Mouse (Mus musculus): Measurements from ENCODE around the gene St6gal1. TPM values are rescaled to one million over a fixed set of nuclear protein-coding genes. Genes with fewer than 3 reads are reported as not detected.

Gene St6gal1
- polyA plus RNA-seq, 1 experiment from 2014 or later = 15.9 TPM

GRCm38 (mm10) chr16:23233496-23233895 is 9.0 kb downstream of the St6gal1 start:
- Histone ChIP-seq H3K4me1 (peaks cover 64% of the 10 kb centered on the region), H3K27ac (replicated peaks) (0 out of 2 replicates have a peak overlapping the region, but pooled peaks have one; percentile 8), H3K9ac (no peak overlapping the region), H3K4me2 (no peak overlapping the region), H3K4me3 (no peak overlapping the region), H3K9me3 (no peaks in the 10 kb centered on the region), H3K27me3 (replicated peaks) (peaks cover 28% of the 10 kb centered on the region), H3K36me3 (peaks cover 3% of the 10 kb centered on the region; the same call in 1 of the 2 replicates)
- no peak; the same call in 1 of the 2 replicates for ATAC-seq (ENCODE audit: extremely low read depth, insufficient number of reproducible peaks, low FRiP score, low TSS enrichment)
- 66% methylated on average over 10 of the region's 10 CpGs for WGBS

DNA sequence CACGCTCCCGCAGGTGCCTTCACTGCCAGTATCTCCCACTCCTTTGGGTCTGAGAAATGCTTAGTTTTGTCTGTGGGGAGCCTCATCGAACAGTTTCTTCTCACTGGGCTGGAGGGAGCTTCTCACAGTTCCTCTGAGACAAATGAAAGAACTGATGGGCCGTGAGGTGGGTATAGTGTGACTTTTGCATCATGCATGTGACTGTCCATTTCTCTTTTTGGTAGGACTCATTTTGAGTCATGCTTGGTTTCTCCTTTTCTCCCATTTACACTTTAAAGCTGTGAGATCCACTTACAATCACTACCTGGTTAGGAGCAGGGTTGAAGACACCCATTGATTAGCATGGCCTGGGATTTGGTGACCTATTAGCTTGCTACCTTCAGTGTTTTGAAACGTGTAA is 10.0 kb downstream of the St6gal1 start:
- H3K27me3 ChIP-seq (replicated peaks) = peaks cover 24% of the 10 kb centered on the region
- peaks cover 3% of the 10 kb centered on the region; the same call in 1 of the 2 replicates for H3K36me3 ChIP-seq
- no peaks in the 10 kb centered on the region for H3K9me3 ChIP-seq
- H3K4me2 ChIP-seq = no peak overlapping the region
- H3K27ac ChIP-seq (replicated peaks) = no peak overlapping the region
- no peak overlapping the region for H3K4me3 ChIP-seq
- ATAC-seq (ENCODE audit: extremely low read depth, insufficient number of reproducible peaks, low FRiP score, low TSS enrichment) = no peak
- H3K4me1 ChIP-seq = peaks cover 70% of the 10 kb centered on the region
- H3K9ac ChIP-seq = no peak overlapping the region
- 74% methylated on average over 5 of the region's 5 CpGs for WGBS

GRCm38 (mm10) chr16:23235173-23235694 is 10.7 kb downstream of the St6gal1 start:
- Histone ChIP-seq H3K27ac (replicated peaks) (no peak overlapping the region), H3K4me1 (peaks cover 70% of the 10 kb centered on the region), H3K4me2 (no peak overlapping the region)

DNA sequence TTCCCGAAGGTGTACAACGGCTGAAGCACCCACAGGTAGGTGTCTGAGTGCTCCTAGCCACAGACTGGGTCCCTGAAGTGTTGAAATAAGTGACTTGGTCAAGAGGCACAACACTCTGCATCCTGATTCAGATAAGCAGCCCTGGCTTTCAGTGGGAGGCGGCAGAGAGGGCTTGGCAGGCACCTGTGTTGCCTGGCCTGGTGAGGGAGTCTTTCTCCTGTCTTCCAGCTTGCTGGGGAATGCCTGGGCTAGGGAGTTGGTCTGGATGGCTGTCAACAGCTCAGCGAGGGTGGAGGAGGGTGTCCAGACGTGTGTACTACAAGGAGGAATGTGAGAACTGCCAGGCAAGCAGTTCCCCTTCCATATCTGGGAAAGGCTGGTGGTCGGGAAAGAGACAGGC is 15.0 kb downstream of the St6gal1 start:
- H3K4me1 ChIP-seq = peaks cover 48% of the 10 kb centered on the region
- H3K4me3 ChIP-seq = no peak overlapping the region
- 17% methylated on average over 6 of the region's 6 CpGs for WGBS
- H3K9me3 ChIP-seq = no peaks in the 10 kb centered on the region
- H3K9ac ChIP-seq = no peak overlapping the region
- peak overlapping the region; percentile 82 for H3K27ac ChIP-seq (replicated peaks)
- ATAC-seq (ENCODE audit: extremely low read depth, insufficient number of reproducible peaks, low FRiP score, low TSS enrichment) = peak; percentile 72; the same call in 1 of the 2 replicates
- H3K36me3 ChIP-seq = peaks cover 8% of the 10 kb centered on the region
- H3K27me3 ChIP-seq (replicated peaks) = peaks cover 42% of the 10 kb centered on the region
- H3K4me2 ChIP-seq = peak overlapping the region; percentile 29

More at GRCm38 (mm10) chr16:23235173-23235694, 10.7 kb downstream of the St6gal1 start:
- WGBS = 71% methylated on average over 7 of the region's 7 CpGs
- H3K9ac ChIP-seq = no peak overlapping the region
- no peak overlapping the region for H3K4me3 ChIP-seq
- peaks cover 24% of the 10 kb centered on the region for H3K27me3 ChIP-seq (replicated peaks)
- no peaks in the 10 kb centered on the region for H3K9me3 ChIP-seq
- no peak for ATAC-seq (ENCODE audit: extremely low read depth, insufficient number of reproducible peaks, low FRiP score, low TSS enrichment)
- H3K36me3 ChIP-seq = peaks cover 3% of the 10 kb centered on the region; the same call in 1 of the 2 replicates

GRCm38 (mm10) chr16:23240049-23240949 is 15.8 kb downstream of the St6gal1 start:
- H3K4me2 ChIP-seq = peak overlapping the region; percentile 30
- 46% methylated on average over 13 of the region's 13 CpGs for WGBS
- no peaks in the 10 kb centered on the region for H3K9me3 ChIP-seq
- 0 out of 2 replicates have a peak, but pooled peaks have one; percentile 48 for ATAC-seq (ENCODE audit: extremely low read depth, insufficient number of reproducible peaks, low FRiP score, low TSS enrichment)
- H3K36me3 ChIP-seq = peaks cover 8% of the 10 kb centered on the region
- peaks cover 44% of the 10 kb centered on the region for H3K27me3 ChIP-seq (replicated peaks)
- H3K9ac ChIP-seq = peak overlapping the region; percentile 42; the same call in 1 of the 2 replicates
- peak overlapping the region; percentile 82 for H3K27ac ChIP-seq (replicated peaks)
- H3K4me1 ChIP-seq = peaks cover 48% of the 10 kb centered on the region
- H3K4me3 ChIP-seq = no peak overlapping the region

DNA sequence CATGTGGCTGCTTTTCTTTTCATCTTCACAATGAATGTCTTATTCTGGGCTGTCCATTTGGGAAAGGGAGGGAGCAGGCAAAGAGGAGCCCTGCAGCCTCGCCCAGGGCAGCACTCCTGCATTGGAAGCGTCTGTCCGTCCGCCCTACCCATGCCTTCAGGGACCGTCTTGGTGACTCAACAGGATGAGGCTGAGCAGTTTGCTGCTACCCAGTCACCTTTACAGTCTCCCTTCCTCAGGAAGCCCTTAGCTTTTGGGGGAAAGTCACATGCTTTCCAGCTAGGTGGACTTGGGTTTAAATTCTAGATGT is 16.4 kb downstream of the St6gal1 start:
- H3K27ac ChIP-seq (replicated peaks) = peak overlapping the region; percentile 82

DNA sequence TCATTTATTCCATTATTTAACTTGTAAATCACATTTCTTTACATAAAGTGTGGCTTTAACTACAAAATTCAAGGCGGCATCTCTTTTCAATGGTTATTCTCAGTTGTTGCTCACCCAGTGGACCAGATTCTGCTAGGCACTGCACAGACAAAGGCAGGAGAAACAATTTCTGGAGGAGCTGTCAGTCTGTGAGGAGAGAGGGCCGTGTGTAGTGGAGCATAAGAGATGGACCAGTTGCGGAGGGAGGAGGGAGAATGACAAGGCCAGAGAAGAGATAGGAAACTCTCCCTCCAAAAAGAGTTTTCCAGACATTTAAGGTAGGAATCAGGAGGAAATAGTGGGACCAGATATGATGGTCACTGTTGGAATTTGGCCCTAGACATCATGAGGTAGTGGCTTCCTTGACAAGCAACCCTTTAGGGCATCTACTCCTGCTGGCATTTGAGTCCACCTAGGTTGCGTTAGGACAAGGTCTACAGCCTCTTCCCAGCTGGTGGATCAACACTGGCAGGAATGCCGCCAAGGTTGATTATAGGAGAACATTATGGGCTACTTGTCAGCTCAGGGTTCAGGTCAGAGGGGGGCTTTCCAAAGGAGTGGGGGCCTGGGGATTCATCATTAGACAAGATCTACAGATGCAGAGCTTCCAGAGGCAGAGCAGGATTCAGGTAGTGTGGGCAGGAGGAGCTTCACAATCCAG is 19.3 kb downstream of the St6gal1 start:
- H3K4me3 ChIP-seq = no peak overlapping the region
- H3K9ac ChIP-seq = no peak overlapping the region
- no peak for ATAC-seq (ENCODE audit: extremely low read depth, insufficient number of reproducible peaks, low FRiP score, low TSS enrichment)
- peaks cover 24% of the 10 kb centered on the region for H3K4me1 ChIP-seq
- no peak overlapping the region for H3K4me2 ChIP-seq
- H3K27me3 ChIP-seq (replicated peaks) = peaks cover 59% of the 10 kb centered on the region
- peaks cover 8% of the 10 kb centered on the region for H3K36me3 ChIP-seq
- WGBS = 81% methylated on average over 5 of the region's 5 CpGs
- H3K9me3 ChIP-seq = no peaks in the 10 kb centered on the region
- H3K27ac ChIP-seq (replicated peaks) = no peak overlapping the region

More for the DNA sequence above, 16.4 kb downstream of the St6gal1 start:
- Histone ChIP-seq H3K27me3 (replicated peaks) (peaks cover 44% of the 10 kb centered on the region), H3K9ac (no peak overlapping the region), H3K4me2 (no peak overlapping the region; the same call in 1 of the 2 replicates), H3K4me3 (no peak overlapping the region), H3K36me3 (peaks cover 8% of the 10 kb centered on the region), H3K9me3 (no peaks in the 10 kb centered on the region), H3K4me1 (peaks cover 48% of the 10 kb centered on the region)
- no peak for ATAC-seq (ENCODE audit: extremely low read depth, insufficient number of reproducible peaks, low FRiP score, low TSS enrichment)
- WGBS = 64% methylated on average over 5 of the region's 5 CpGs

- no peaks in the 10 kb centered on the region for H3K9me3 ChIP-seq
- H3K27me3 ChIP-seq (replicated peaks) = peaks cover 63% of the 10 kb centered on the region
- no peak overlapping the region for H3K27ac ChIP-seq (replicated peaks)
- H3K9ac ChIP-seq = no peak overlapping the region
- H3K4me3 ChIP-seq = no peak overlapping the region
- no peak for ATAC-seq (ENCODE audit: extremely low read depth, insufficient number of reproducible peaks, low FRiP score, low TSS enrichment)
- 91% methylated on average over 7 of the region's 7 CpGs for WGBS
- H3K4me2 ChIP-seq = no peak overlapping the region
- peaks cover 8% of the 10 kb centered on the region for H3K36me3 ChIP-seq
- H3K4me1 ChIP-seq = peaks cover 26% of the 10 kb centered on the region
Observed at GRCm38 (mm10) chr16:23244486-23244885, 19.9 kb downstream of the St6gal1 start.

DNA sequence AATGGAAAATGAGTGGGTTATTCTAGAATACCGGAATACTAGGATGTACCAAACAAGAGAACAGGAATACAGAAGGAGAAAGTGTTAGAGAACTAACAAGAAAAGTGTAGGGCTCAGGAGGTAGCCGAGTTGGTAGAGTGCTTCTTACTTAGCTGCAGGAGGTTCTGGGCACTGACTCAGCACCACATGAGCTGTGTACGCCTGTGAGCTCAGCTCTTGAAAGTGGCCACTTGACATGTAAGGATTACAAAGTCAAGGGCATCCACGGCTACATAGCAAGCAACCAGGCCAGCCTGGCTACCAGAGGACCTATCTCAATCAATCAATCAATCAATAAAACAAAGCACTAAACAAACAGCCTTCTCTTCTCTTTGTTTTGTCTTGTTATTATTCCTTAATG is 24.7 kb downstream of the St6gal1 start:
- Histone ChIP-seq H3K27me3 (replicated peaks) (peaks cover 69% of the 10 kb centered on the region), H3K4me3 (no peak overlapping the region), H3K9me3 (no peaks in the 10 kb centered on the region), H3K4me1 (peaks cover 35% of the 10 kb centered on the region), H3K27ac (replicated peaks) (no peak overlapping the region), H3K36me3 (no peaks in the 10 kb centered on the region), H3K4me2 (no peak overlapping the region), H3K9ac (no peak overlapping the region)
- WGBS = 45% methylated on average over 4 of the region's 4 CpGs
- no peak for ATAC-seq (ENCODE audit: extremely low read depth, insufficient number of reproducible peaks, low FRiP score, low TSS enrichment)

DNA sequence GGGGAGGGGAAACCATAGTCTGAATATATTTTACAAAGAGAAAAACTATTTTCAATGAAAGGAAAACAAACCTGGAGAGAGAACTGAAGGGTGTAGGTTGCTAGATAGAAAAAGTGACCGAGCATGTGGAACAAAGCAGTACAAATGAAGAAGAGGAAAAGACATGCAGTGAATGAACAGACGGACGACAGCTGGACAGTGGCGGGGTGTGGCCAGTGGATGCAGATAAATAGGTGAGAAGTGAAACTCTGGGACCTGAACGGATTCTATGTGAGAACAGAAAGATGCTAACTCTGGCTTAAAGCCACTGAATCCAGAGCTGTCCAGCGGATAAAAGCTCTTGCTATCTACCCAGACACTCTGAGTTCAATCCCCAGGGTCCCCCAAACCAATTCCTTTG is 25.2 kb downstream of the St6gal1 start:
- H3K9me3 ChIP-seq = no peaks in the 10 kb centered on the region
- no peak overlapping the region for H3K9ac ChIP-seq
- peaks cover 70% of the 10 kb centered on the region for H3K27me3 ChIP-seq (replicated peaks)
- H3K4me2 ChIP-seq = no peak overlapping the region
- peaks cover 35% of the 10 kb centered on the region for H3K4me1 ChIP-seq
- no peaks in the 10 kb centered on the region for H3K36me3 ChIP-seq
- WGBS = 43% methylated on average over 6 of the region's 6 CpGs
- H3K27ac ChIP-seq (replicated peaks) = no peak overlapping the region
- H3K4me3 ChIP-seq = no peak overlapping the region
- ATAC-seq (ENCODE audit: extremely low read depth, insufficient number of reproducible peaks, low FRiP score, low TSS enrichment) = no peak

All from heart, embryonic 13.5 days (tissue).